12 mouse cellular contexts compared by ENCODE assay signal in genomic region chr1:118613631-118614183, GRCm38 (mm10). TPM values are rescaled to one million over a fixed set of nuclear protein-coding genes. Genes with fewer than 3 reads are reported as not detected.
DNase-seq lines count a peak whose midpoint lies in the region; ATAC-seq and TF ChIP-seq lines count a peak whose summit lies in the region.
"Had no signal": no experiment of that assay in that cellular context is flagged by ENCODE, and none has a peak within 500 bp of the region (broad histone marks: within the 10 kb centered on the region; RNA-seq: fewer than 3 reads in every experiment).

No protein-coding gene starts in this region.

- H3K36me3 ChIP-seq in liver, adult 2 months (ENCODE audit: control insufficient read depth, insufficient read depth, low read length) = peaks cover 2% of the 10 kb centered on the region; the same call in 1 of the 2 replicates
- H3K36me3 ChIP-seq in intestine, embryonic 16.5 days (ENCODE audit: control insufficient read depth, insufficient read depth, low read length) = 0 out of 2 replicates have a peak, but pooled peaks cover 3% of the 10 kb centered on the region
- H3K36me3 ChIP-seq in kidney, embryonic 15.5 days = peaks cover 20% of the 10 kb centered on the region
- H3K36me3 ChIP-seq in liver, embryonic 13.5 days = peaks cover 2% of the 10 kb centered on the region

- no peaks in the 10 kb centered on the region for H3K9me3 ChIP-seq in intestine, embryonic 16.5 days (ENCODE audit: control insufficient read depth, low read length)
- no peaks in the 10 kb centered on the region for H3K9me3 ChIP-seq in kidney, embryonic 15.5 days (replicated peaks)
- no peaks in the 10 kb centered on the region for H3K9me3 ChIP-seq in liver, embryonic 13.5 days (replicated peaks)
- H3K9me3 ChIP-seq: embryonic facial prominence, embryonic 12.5 days; heart, embryonic 13.5 days; megakaryocyte, embryonic 14.5 days had no signal

- no peak overlapping the region for H3K4me2 ChIP-seq in intestine, embryonic 16.5 days (ENCODE audit: low read depth, low read length)
- no peak overlapping the region for H3K4me2 ChIP-seq in kidney, embryonic 15.5 days
- no peak overlapping the region for H3K4me2 ChIP-seq in liver, embryonic 13.5 days
- H3K4me2 ChIP-seq: embryonic facial prominence, embryonic 12.5 days; heart, embryonic 13.5 days had no signal

- TF ChIP-seq POLR2A in liver, adult 2 months (IDR thresholded peaks at IDR 0.05; ENCODE audit: extremely low read depth, insufficient read depth, low read length) = no peak

- H3K9ac ChIP-seq in liver, adult 2 months (ENCODE audit: low read depth, low read length) = no peak overlapping the region; the same call in 1 of the 2 replicates
- no peak overlapping the region for H3K9ac ChIP-seq in intestine, embryonic 16.5 days (ENCODE audit: low read depth, low read length)
- H3K9ac ChIP-seq in kidney, embryonic 15.5 days = no peak overlapping the region
- no peak overlapping the region for H3K9ac ChIP-seq in liver, embryonic 13.5 days
- H3K9ac ChIP-seq: embryonic facial prominence, embryonic 12.5 days; heart, embryonic 13.5 days had no signal

- peak overlapping the region; percentile 73 for H3K27ac ChIP-seq in liver, adult 2 months (replicated peaks; ENCODE audit: insufficient read depth, low read depth, low read length)
- no peak overlapping the region for H3K27ac ChIP-seq in intestine, embryonic 16.5 days (ENCODE audit: low read length)
- H3K27ac ChIP-seq in kidney, embryonic 15.5 days = no peak overlapping the region
- H3K27ac ChIP-seq in liver, embryonic 13.5 days = peak overlapping the region; percentile 1
- H3K27ac ChIP-seq: embryonic facial prominence, embryonic 12.5 days; heart, embryonic 13.5 days had no signal

- no peaks in the 10 kb centered on the region for H3K79me2 ChIP-seq in liver, adult 2 months (ENCODE audit: control insufficient read depth, insufficient read depth, low read length)

- DNase-seq in liver, adult 2 months (ENCODE audit: extremely low read depth, low read depth, low spot score) = peak; percentile 96
- DNase-seq in liver = no peak
- no peak for DNase-seq in liver, embryonic 13.5 days
- DNase-seq in embryo, embryonic 10 days (ENCODE audit: low spot score) = no peak
- no peak for DNase-seq in adrenal gland, postnatal 25 days
- DNase-seq in urinary bladder, adult 2 months (ENCODE audit: low spot score) = no peak
- DNase-seq: gastrocnemius, postnatal 36 days had no signal

- H3K4me3 ChIP-seq in liver, adult 2 months (ENCODE audit: insufficient read depth, low read depth, low read length) = peak overlapping the region; percentile 56
- H3K4me3 ChIP-seq in intestine, embryonic 16.5 days (ENCODE audit: low read length) = no peak overlapping the region
- H3K4me3 ChIP-seq in kidney, embryonic 15.5 days (replicated peaks) = no peak overlapping the region
- H3K4me3 ChIP-seq in liver, embryonic 13.5 days (replicated peaks) = no peak overlapping the region
- H3K4me3 ChIP-seq: embryonic facial prominence, embryonic 12.5 days; heart, embryonic 13.5 days; megakaryocyte, embryonic 14.5 days had no signal

- WGBS in liver, adult 2 months = 17% methylated on average over 3 of the region's 3 CpGs
- 82% methylated on average over 3 of the region's 3 CpGs for WGBS in intestine, embryonic 16.5 days
- WGBS in kidney, embryonic 15.5 days = 87% methylated on average over 3 of the region's 3 CpGs
- 68% methylated on average over 3 of the region's 3 CpGs for WGBS in liver, embryonic 13.5 days (ENCODE audit: insufficient replicate concordance)

- TF ChIP-seq CTCF in liver, adult 2 months (IDR thresholded peaks at IDR 0.05; ENCODE audit: low read depth, low read length) = no peak

- no peaks in the 10 kb centered on the region for H3K27me3 ChIP-seq in liver, adult 2 months (ENCODE audit: control insufficient read depth, insufficient read depth, low read length)
- no peaks in the 10 kb centered on the region for H3K27me3 ChIP-seq in intestine, embryonic 16.5 days (replicated peaks; ENCODE audit: control insufficient read depth, insufficient read depth, low read length)
- no peaks in the 10 kb centered on the region for H3K27me3 ChIP-seq in kidney, embryonic 15.5 days
- no peaks in the 10 kb centered on the region for H3K27me3 ChIP-seq in liver, embryonic 13.5 days
- H3K27me3 ChIP-seq: embryonic facial prominence, embryonic 12.5 days; heart, embryonic 13.5 days; megakaryocyte, embryonic 14.5 days had no signal

- peaks cover 6% of the 10 kb centered on the region for H3K4me1 ChIP-seq in liver, adult 2 months (ENCODE audit: control insufficient read depth, insufficient read depth, low read length)
- peaks cover 2% of the 10 kb centered on the region; the same call in 1 of the 2 replicates for H3K4me1 ChIP-seq in intestine, embryonic 16.5 days (ENCODE audit: control insufficient read depth, insufficient read depth, low read length)
- H3K4me1 ChIP-seq in kidney, embryonic 15.5 days = no peaks in the 10 kb centered on the region
- H3K4me1 ChIP-seq in liver, embryonic 13.5 days (replicated peaks) = 0 out of 2 replicates have a peak, but pooled peaks cover 2% of the 10 kb centered on the region
- H3K4me1 ChIP-seq: embryonic facial prominence, embryonic 12.5 days; heart, embryonic 13.5 days; megakaryocyte, embryonic 14.5 days had no signal

- ATAC-seq in intestine, embryonic 16.5 days = peak; percentile 87
- ATAC-seq in kidney, embryonic 15.5 days (replicated peaks; ENCODE audit: low FRiP score) = peak; percentile 90
- ATAC-seq in liver, embryonic 13.5 days (ENCODE audit: low read depth) = peak; percentile 81

RNA-seq across cellular contexts. Expression of gene Tfcp2l1, which starts 14.0 kb away (rescaled TPM):
- total RNA-seq in liver, adult 2 months (2014; rRNA removed) = 1.6 and 3.6 TPM in 2 replicates
- 2.5 and 3.3 TPM in 2 replicates for polyA plus RNA-seq in liver, adult 2 months (2012; rRNA removed)
- 3.1 and 4.0 TPM in 2 replicates for polyA plus RNA-seq in intestine, embryonic 16.5 days (2015; fragmentation: Nextera tagmentation; extraction: Ambion mirVana)
- polyA plus RNA-seq in kidney, embryonic 15.5 days (2015; fragmentation: Nextera tagmentation; extraction: Ambion mirVana) = 25.0 and 26.9 TPM in 2 replicates
- 0.54 and 0.92 TPM in 2 replicates for polyA plus RNA-seq in liver, embryonic 13.5 days (2015; fragmentation: Nextera tagmentation; extraction: Ambion mirVana)
- total RNA-seq in adrenal gland, postnatal 25 days (2021) = 0.46 and 0.62 TPM in 2 replicates
- polyA plus RNA-seq in urinary bladder, adult 2 months (2012; rRNA removed) = 5.0 and 6.2 TPM in 2 replicates

Comparison
In these comparisons a context has a peak if more than half of its experiments do, and no peak if none do; other contexts are left out.
1. H3K27ac ChIP-seq: peak in liver, adult 2 months (single experiment) and liver, embryonic 13.5 days (single experiment); none in intestine, embryonic 16.5 days (single experiment) and kidney, embryonic 15.5 days (single experiment).
2. Peak in every context shown above with its lines, with median percentiles within 50 percentile points of each other: ATAC-seq.